Mouse (Mus musculus) cerebellum, adult 2 months (tissue): ENCODE measurements around the gene Rab3il1. TPM values are rescaled to one million over a fixed set of nuclear protein-coding genes. Genes with fewer than 3 reads are reported as not detected.
A peak's percentile ranks its signal among the peaks of the same experiment; 100 is the strongest.

Source experiments
- DNase-seq, 2 experiments: peaks; one replicate each; pipeline ENCODE4 v3.0.0; 2021
- H3K27ac ChIP-seq: fragments of 200-500 bp; 2 replicates; pipeline ENCODE4 v1.5.1; 2012; ENCODE audit warnings: low read length, control low read depth, inconsistent platforms; ENCODE audit not compliant: insufficient read depth
- H3K27me3 ChIP-seq: fragments of 200-500 bp; 2 replicates; pipeline ENCODE4 v1.6.1; 2012; ENCODE audit warnings: inconsistent platforms, mild to moderate bottlenecking, low read length, moderate library complexity; ENCODE audit not compliant: control insufficient read depth, insufficient read depth
- H3K4me1 ChIP-seq: fragments of 200-500 bp; 2 replicates; pipeline ENCODE4 v1.6.1; 2011; ENCODE audit warnings: low read length; ENCODE audit not compliant: control insufficient read depth, insufficient read depth
- H3K4me3 ChIP-seq: fragments of 200-500 bp; replicated peaks from 2 replicates; pipeline ENCODE3; 2011; ENCODE audit warnings: mild to moderate bottlenecking, low read depth, low read length, control low read depth; ENCODE audit not compliant: insufficient read depth
- CTCF ChIP-seq: fragments of 200-500 bp; IDR thresholded peaks from 2 replicates; pipeline ENCODE4 v1.5.1; 2011; ENCODE audit warnings: low read depth, mild to moderate bottlenecking, control low read depth, low read length, moderate library complexity, borderline replicate concordance; ENCODE audit not compliant: insufficient read depth
- POLR2A ChIP-seq: fragments of 200-500 bp; IDR thresholded peaks from 2 replicates; pipeline ENCODE4 v1.6.1; 2011; ENCODE audit warnings: low read length, control low read depth, borderline replicate concordance; ENCODE audit not compliant: insufficient read depth
- WGBS: fragments of 180-500 bp; shearing (Covaris S2); methylation state at CpG from one replicate; pipeline ENCODE4 v1.1.7; 2018; 5-methylcytosine and 5-hydroxymethylcytosine counted together
- polyA plus RNA-seq: library from polyadenylated mRNA; depleted of rRNA; stranded (reverse); fragments of >200 nt; gene quantifications from 2 replicates; pipeline ENCODE4 v1.2.3, GENCODE M21; 2012

The Rab3il1 gene
- polyA plus RNA-seq, 1 experiment: 9.5 TPM

DNA sequence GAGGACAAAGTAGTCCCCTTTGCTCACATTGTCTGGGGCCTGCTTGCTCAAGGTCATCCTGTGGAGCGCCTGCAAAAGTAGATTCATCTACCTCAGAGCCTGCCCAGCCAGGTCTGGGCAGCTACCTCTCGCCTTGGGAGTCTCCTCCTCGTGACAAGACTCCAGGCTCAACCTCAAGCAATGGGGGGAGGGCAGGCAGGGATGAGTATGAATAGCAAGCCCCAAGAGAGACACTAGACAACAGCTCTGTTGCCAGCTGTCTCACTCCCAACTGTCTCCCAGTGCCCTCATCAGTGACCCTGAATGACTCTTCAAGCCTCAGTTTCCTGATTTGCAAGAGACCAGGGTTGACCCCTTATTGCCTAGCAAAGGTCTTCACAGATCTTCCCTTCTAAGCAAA, 11.9 kb downstream of the Rab3il1 start:
- TF ChIP-seq POLR2A: no peak
- TF ChIP-seq CTCF: no peak
- DNase-seq: no peak
- H3K4me3 ChIP-seq: no peak overlapping the region
- H3K27me3 ChIP-seq: no peaks in the 10 kb centered on the region
- H3K27ac ChIP-seq: no peak overlapping the region
- H3K4me1 ChIP-seq: peaks cover under 1% of the 10 kb centered on the region; the same call in 1 of the 2 replicates
- 56% methylated on average over 3 of the region's 3 CpGs for whole genome bisulfite sequencing

DNA sequence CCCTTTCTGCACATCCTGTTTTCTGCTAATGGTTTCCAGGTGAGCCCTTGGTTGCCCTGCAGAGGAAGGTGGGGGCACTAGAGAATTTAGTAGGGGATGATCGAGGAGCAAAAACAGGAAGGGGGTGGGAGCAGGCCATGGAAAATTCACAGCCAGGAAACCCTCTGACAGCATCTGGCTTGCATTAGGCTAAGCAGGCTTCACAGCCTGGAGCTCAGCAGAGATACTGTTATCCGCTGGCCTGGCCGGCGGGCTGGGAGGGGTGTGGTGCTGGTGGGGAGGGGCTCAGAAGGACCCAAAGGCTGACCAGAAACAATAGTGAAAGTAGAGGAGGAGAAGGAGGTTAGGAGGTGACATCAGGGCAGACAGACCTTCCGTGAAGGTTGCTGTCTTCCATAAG, 12.4 kb downstream of the Rab3il1 start:
- Histone ChIP-seq H3K4me1 (peaks cover 6% of the 10 kb centered on the region; the same call in 1 of the 2 replicates), H3K27me3 (no peaks in the 10 kb centered on the region), H3K4me3 (no peak overlapping the region), H3K27ac (no peak overlapping the region)
- WGBS: 72% methylated on average over 5 of the region's 5 CpGs
- no peak for DNase-seq
- TF ChIP-seq CTCF (no peak), POLR2A (no peak)

DNA sequence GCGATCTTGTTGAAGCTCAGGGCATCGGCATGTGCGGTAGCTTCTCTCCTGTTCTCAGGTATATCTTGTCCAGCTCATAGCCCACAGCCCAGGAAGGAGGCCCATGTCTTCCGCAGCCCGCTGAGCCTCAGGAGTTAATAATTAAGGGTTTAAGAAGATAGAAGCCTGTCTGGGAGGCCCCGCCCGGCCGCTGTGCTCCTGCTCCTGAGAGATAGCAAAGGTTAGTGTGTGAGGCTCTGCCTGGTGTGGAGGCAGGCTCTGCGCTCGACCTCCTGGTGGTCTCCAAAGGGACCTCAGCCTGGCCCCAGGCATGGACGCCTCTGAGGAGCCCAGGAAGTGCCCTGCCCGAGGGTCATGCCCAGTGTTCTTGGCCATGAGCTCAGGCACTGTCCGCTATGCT, 13.4 kb downstream of the Rab3il1 start:
- H3K27ac ChIP-seq: no peak overlapping the region
- WGBS: 85% methylated on average over 13 of the region's 13 CpGs
- H3K4me3 ChIP-seq: no peak overlapping the region
- TF ChIP-seq CTCF: no peak
- peaks cover 10% of the 10 kb centered on the region for H3K4me1 ChIP-seq
- no peak for DNase-seq
- H3K27me3 ChIP-seq: no peaks in the 10 kb centered on the region

DNA sequence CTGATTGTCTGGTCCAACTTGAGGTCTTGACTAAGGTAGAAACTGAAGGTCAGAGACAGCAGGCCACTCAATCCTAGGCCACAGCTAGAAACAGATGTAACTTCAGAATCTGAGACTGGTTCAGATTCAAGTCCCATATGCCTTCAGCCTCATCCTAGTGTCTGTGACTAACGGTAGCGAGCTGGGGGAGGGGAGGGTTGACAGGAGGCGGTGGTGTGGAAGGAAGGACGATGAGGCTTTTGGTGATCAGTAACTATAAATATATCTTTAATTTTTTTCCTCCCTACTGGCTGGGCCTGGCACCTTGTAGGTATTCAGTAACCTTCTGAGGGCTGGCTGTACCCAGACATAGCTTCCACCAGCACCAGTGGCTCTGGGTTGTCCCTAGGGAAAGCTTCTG, 14.0 kb downstream of the Rab3il1 start:
- Histone ChIP-seq H3K4me3 (no peak overlapping the region), H3K27me3 (no peaks in the 10 kb centered on the region), H3K27ac (no peak overlapping the region), H3K4me1 (peaks cover 10% of the 10 kb centered on the region)
- no peak for TF ChIP-seq POLR2A
- WGBS: 72% methylated on average over 4 of the region's 4 CpGs
- DNase-seq: no peak

DNA sequence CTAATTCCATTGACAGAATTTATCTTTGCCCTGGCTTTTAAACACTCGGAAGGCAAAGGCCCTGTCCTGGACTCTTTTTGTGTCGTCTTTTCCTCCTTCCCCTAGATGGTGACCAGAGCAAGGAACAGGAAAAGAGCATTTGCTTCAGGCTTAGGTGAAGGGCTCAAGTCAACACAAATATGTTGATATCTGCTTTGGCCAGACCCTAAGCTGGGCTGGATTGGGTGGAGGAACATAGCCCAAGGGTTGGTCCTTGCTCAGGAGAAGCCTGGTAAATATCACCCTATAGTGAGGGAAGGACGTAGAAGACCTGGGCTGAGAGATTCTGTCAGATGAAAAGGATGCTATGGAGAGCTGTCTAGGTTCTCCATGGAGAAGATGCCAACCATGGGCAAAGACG, 14.7 kb downstream of the Rab3il1 start:
- H3K27me3 ChIP-seq: no peaks in the 10 kb centered on the region
- peaks cover 10% of the 10 kb centered on the region for H3K4me1 ChIP-seq
- H3K27ac ChIP-seq: no peak overlapping the region
- no peak for DNase-seq
- H3K4me3 ChIP-seq: no peak overlapping the region
- 92% methylated on average over 4 of the region's 4 CpGs for WGBS
- TF ChIP-seq CTCF (no peak), POLR2A (no peak)

DNA sequence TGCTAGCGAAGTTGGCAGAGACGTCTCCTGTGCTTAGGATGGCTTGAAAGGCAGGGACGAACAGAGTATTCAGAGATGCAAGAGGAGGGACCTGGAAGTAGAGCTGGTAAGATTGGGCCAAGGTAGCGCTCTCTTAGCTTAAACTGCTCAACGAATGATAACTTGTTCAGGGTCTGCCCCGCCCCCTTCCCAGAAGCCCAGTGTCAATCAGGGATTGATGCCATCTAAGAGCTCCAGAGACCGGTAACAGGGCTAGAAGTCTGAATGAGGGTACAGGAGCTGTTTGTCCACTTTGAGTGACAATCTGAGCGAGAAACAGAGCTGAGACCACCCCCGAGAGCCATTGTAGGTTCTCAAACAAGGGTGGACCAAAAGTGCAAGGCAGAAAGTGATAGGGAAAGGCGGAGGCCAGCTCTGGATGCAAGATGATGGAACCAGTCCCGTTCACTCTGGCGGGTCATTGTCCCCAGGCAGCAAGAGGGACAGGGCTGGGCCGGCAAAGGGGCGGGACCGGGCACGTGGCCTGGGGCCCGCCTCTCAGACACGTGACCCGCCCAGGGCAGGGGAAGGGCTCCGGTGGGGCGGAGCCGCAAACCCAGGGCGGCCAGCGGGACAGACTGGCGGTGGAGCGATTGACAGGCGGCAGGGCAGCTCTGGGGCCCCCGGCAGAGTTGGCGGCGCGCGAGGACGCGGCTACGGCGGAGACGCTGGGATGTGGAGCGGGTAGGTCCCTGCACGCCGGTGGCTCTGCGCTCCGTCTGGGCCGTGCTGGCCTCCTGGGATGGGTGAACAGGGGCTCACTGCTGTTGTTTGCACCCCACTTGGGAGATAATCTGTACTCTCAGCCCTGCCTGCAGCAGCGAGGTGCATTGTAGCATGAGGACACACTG, 16.4 kb downstream of the Rab3il1 start:
- Histone ChIP-seq H3K27me3 (no peaks in the 10 kb centered on the region), H3K27ac (no peak overlapping the region), H3K4me1 (peaks cover 10% of the 10 kb centered on the region), H3K4me3 (peak overlapping the region; percentile 73)
- peak; percentile 79 to 81 for DNase-seq
- TF ChIP-seq CTCF (no peak), POLR2A (no peak)
- 7% methylated on average over 44 of the region's 44 CpGs for WGBS

DNA sequence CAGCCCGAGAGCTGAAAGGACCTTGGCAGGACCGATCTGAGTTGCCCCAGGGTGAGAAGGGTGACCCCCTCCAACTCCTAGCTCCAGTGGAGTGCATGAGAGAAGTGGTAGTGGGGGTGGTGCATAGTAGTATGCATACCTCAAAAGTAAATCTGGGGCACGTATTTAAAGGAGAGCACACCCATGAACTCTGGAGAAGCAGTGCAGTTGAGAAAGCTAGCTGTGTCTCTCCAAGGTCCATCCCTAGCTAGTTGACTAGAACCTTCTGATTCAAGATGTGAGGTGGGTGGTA, 17.0 kb downstream of the Rab3il1 start:
- Histone ChIP-seq H3K4me3 (peak overlapping the region; percentile 73), H3K27me3 (no peaks in the 10 kb centered on the region), H3K27ac (no peak overlapping the region), H3K4me1 (peaks cover 10% of the 10 kb centered on the region)
- WGBS: 0% methylated on average over 3 of the region's 3 CpGs
- TF ChIP-seq POLR2A (no peak), CTCF (no peak)
- DNase-seq: peak in 1 of 2 experiments; percentile 23

DNA sequence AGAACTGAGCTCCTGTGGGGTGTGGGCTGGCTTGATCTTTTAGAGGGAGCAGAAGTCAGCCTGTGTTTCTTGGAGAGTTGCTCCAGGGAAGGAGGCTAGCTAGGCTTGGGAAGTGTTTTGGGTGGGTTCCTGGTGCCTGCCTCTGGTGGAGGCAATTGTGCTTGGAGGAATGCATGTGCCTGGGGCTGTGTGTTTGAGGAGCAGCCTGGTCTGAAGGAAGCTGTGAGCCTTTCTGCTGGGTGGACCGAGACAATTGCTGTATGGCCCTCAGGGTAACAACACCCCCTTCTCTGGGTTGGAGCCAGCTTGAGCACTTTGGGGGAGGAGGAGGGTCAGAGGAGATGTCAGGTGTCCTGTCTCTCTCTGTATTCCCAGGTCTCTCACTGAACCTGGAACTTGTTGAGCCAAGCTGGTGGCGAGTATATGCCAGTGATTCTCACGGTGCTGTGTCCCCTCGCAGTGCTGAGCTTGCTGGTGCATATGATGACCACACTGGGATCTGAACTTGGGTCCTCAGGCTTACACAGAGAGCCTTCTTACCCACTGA, 17.8 kb downstream of the Rab3il1 start:
- Histone ChIP-seq H3K4me1 (peaks cover 10% of the 10 kb centered on the region), H3K27ac (no peak overlapping the region), H3K27me3 (no peaks in the 10 kb centered on the region), H3K4me3 (no peak overlapping the region)
- TF ChIP-seq POLR2A: no peak
- no peak for TF ChIP-seq CTCF
- WGBS: 83% methylated on average over 4 of the region's 4 CpGs
- DNase-seq: no peak
